Mouse (Mus musculus) bone marrow macrophage, adult 2 months (primary cell): ENCODE data around the gene Zc2hc1b.

Experiments
- CTCF ChIP-seq: IDR thresholded peaks from 2 replicates; pipeline ENCODE4 v1.5.1; 2012; ENCODE audit warnings: low read depth, mild to moderate bottlenecking, low read length, moderate library complexity
- POLR2A ChIP-seq: IDR thresholded peaks from 2 replicates; pipeline ENCODE4 v1.6.1; 2012; ENCODE audit warnings: mild to moderate bottlenecking, low read depth, low read length, borderline replicate concordance

DNA sequence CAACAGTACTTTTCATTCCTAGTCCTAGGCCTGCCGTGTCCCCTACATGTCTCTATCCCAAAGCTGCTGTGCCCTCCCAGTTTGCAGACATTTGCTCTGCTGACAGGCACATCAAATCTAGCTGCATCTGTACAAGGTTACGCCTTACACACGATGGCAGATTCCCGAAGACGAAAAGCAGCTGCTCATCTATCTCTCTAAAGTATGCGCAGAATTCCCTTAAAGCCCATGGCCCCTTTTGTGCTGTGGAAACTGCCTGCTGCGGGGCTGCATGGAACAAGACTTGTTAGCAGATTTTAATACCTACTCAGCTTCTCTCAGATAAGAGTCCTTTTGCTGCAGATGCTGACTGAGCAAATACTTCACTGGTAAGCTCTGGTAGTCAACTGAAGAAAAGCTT lies 2.4 kb upstream of the Zc2hc1b start:
- TF ChIP-seq CTCF = no peak
- no peak for TF ChIP-seq POLR2A
